Mouse (Mus musculus) embryonic facial prominence, embryonic 10.5 days (tissue): ENCODE data around the gene Ptprz1. TPM values are rescaled to one million over a fixed set of nuclear protein-coding genes. Genes with fewer than 3 reads are reported as not detected.

Source experiments
- DNase-seq: peaks from one replicate; pipeline ENCODE4 v3.0.0-alpha.2; 2017; ENCODE audit warnings: low spot score
- H3K27ac ChIP-seq: fragments of 300-500 bp; sonication (generic); replicated peaks from 2 replicates; pipeline ENCODE4 v1.5.1; 2016; ENCODE audit warnings: mild to moderate bottlenecking
- H3K27me3 ChIP-seq: fragments of 300-500 bp; sonication (generic); replicated peaks from 2 replicates; pipeline ENCODE4 v1.6.1; 2016; ENCODE audit warnings: low read depth, mild to moderate bottlenecking; ENCODE audit not compliant: poor library complexity, severe bottlenecking
- H3K36me3 ChIP-seq: fragments of 300-500 bp; sonication (generic); replicated peaks from 2 replicates; pipeline ENCODE4 v1.6.1; 2016; ENCODE audit warnings: mild to moderate bottlenecking, moderate library complexity
- H3K4me1 ChIP-seq: fragments of 300-500 bp; sonication (generic); 2 replicates; pipeline ENCODE4 v1.6.1; 2016
- H3K4me3 ChIP-seq: fragments of 300-500 bp; sonication (generic); 2 replicates; pipeline ENCODE4 v1.5.1; 2016; ENCODE audit warnings: mild to moderate bottlenecking, moderate library complexity
- H3K9me3 ChIP-seq: fragments of 300-500 bp; sonication (generic); 2 replicates; pipeline ENCODE4 v1.6.1; 2016; ENCODE audit warnings: mild to moderate bottlenecking
- WGBS: fragments of 180-500 bp; shearing (Covaris S2); methylation state at CpG from one replicate; pipeline ENCODE4 v1.1.7; 2016; 5-methylcytosine and 5-hydroxymethylcytosine counted together
- polyA plus RNA-seq: library from polyadenylated mRNA; unstranded; fragments of >200 nt; fragmentation: Nextera tagmentation; extraction: Ambion mirVana; gene quantifications from 2 replicates; pipeline ENCODE4 v1.2.1, GENCODE M21; 2016

Ptprz1 gene
- 9.4 and 9.9 TPM in 2 replicates for polyA plus RNA-seq

DNA sequence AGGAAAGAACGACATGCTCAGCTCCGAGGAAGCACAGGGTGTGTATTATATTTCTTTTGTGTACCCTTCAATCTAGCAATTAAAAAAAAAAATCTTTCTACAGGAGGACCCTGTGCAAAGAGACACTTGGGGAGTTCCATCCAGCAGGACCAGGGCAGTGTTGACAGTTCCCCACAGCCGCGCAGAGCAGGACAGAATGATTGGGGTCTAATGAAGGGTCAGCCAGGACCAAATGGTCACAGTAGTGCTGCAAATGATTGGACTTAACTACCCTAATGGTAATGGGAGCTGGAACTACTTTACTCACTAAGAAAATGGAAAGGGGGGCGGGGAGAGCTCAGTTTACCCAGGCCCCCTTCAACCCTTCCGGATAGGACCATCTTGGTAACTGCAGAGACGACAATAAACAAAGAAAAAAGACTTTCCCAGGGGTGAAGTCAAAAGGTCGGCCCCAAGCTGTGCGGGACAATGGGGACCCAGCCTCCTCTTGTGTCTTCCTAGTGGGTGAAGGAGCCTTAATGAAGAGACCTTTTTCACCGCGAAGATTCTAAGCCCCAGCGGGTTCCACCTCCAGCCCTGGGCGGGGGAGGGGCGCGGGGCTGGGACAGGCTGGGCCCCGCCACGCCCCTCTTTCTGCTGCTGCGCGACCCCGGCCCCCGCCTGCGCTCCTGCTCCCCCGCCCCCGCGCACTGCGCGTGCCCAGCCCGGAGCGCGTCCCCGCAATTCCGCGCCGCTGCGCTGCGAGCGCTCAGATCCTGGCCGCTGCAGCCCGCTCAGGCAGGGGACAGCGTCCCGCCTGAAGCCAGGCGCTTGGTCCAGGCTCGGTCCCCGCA lies at the start of gene Ptprz1:
Gene Ptprz1 (plus strand): TSS at position 722 of the 833 bp plus-strand sequence.
- Histone ChIP-seq H3K9me3 (no peaks in the 10 kb centered on the region), H3K27ac (peak within 1 kb of the TSS; percentile 83)

DNA sequence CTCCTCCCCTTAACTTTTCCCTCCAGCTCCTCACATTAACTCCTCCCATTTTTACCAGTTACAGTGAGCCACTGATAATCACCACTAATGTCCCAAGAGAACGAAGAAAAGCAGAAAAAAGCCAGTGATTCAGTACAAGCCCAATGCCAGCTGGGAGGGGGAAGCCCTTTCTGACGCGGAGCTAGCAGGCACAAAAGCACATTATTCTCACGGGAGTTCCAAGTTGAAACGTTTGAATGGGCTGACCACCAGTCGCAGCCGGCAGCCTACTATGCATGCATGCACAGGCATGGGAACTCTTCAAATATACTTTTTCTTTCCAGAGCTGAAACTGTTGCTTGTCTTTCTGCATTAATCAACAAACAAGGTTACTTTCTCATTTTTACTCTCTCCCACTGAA lies 41.7 kb upstream of the Ptprz1 start:
- H3K27ac ChIP-seq = no peak overlapping the region
- peak; percentile 28 for DNase-seq
- H3K9me3 ChIP-seq = no peaks in the 10 kb centered on the region
- WGBS = 16% methylated on average over 7 of the region's 7 CpGs
- no peaks in the 10 kb centered on the region for H3K36me3 ChIP-seq
- no peak overlapping the region for H3K4me3 ChIP-seq
- H3K27me3 ChIP-seq = no peaks in the 10 kb centered on the region
- H3K4me1 ChIP-seq = peaks cover 10% of the 10 kb centered on the region; the same call in 1 of the 2 replicates

More for the DNA sequence above, at the start of gene Ptprz1:
- Histone ChIP-seq H3K4me1 (peaks cover 18% of the 10 kb centered on the region), H3K27me3 (peaks cover 36% of the 10 kb centered on the region), H3K4me3 (peak within 1 kb of the TSS; percentile 79), H3K36me3 (no peaks in the 10 kb centered on the region)
- 1% methylated on average over 44 of the region's 44 CpGs for WGBS
- DNase-seq = peak; percentile 90

DNA sequence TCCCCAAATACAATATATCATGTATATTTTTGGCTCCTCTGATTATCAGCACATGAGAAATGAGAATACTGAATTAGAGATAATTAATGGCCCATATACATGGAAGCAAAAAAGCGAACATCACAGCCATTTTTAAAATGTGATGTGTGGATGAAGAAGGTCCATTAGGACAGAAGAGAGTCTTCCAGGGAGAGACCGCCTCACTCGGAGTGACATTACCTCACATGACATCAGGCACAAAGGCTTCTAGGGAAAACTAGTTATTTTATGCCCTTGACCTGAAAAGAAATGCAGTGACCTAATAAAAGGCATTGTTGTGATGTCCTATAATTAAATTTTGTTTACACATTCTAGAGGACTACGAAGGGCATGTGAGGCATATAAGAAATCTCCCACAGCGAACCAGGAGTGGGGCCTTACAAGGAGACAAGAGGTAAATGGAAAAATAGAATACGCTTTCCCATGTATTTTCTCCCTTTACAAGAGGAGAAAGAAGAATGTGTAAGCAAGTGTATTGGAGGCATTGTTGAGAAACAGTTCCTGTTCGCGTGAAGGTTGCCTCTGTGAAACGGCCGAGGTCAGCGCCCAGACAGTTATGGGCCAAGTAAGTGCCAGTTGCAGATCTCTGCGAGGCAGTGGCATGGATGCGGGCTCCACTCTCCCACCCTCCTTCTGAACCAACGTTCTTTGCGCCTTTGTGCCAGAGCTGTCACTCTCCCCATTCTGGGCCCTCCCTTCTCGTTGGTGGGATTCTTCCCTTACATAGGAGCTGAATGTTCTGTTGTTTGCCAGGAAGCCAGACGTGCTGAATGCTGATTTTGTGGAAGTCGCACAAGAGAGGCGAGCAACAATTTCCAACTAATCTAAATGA lies 41.0 kb upstream of the Ptprz1 start:
- DNase-seq = peak; percentile 22
- 61% methylated on average over 19 of the region's 19 CpGs for WGBS
- no peaks in the 10 kb centered on the region for H3K27me3 ChIP-seq
- 0 out of 2 replicates have a peak overlapping the region, but pooled peaks have one; percentile 21 for H3K27ac ChIP-seq
- no peaks in the 10 kb centered on the region for H3K9me3 ChIP-seq
- H3K4me3 ChIP-seq = no peak overlapping the region
- H3K4me1 ChIP-seq = peaks cover 10% of the 10 kb centered on the region; the same call in 1 of the 2 replicates
- H3K36me3 ChIP-seq = no peaks in the 10 kb centered on the region

DNA sequence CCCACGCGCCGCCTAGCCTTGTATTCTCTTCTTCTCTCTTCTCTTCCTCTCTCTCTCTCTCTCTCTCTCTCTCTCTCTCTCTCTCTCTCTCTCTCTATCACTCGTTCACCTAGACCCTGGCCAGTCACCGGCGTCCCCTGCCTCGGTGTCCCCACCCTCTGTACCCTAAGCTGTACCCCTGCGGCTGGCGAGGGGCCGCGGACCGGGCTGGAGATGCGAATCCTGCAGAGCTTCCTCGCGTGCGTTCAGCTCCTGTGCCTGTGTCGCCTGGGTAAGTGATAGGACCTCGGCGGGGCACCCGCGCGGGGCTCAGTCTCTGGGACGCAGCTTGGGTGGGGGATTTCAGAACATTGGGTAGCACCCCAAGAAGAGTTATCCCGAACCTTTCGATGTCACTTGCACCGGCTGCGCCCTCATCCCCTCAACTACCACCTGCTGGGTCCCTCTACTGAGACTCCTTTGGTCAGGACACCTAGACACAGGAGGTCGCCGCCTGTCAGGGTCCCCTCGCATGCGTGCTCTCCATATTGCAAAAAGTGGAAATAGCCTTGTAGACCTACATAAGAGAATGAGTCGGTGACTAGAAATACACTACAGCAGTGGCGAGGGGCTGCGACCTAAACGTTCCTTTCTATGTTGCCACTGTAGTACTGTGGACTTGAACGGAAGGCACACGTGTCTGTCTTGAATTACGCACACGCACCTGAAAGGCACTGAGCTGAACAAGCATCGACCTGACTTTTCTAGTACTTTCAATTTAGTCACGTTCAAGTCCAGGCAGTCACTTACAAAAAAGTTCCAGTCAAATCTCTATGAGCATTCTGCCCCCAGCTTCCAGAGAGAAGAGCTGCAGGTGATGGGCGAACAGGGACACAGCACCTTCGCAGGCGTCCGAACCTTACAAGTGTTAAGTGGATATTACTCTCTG lies 576 bp downstream of the Ptprz1 start:
- 2% methylated on average over 45 of the region's 45 CpGs for WGBS
- Histone ChIP-seq H3K36me3 (no peaks in the 10 kb centered on the region), H3K4me1 (peaks cover 18% of the 10 kb centered on the region), H3K27ac (peak overlapping the region; percentile 83), H3K27me3 (peaks cover 36% of the 10 kb centered on the region), H3K9me3 (no peaks in the 10 kb centered on the region), H3K4me3 (peak overlapping the region; percentile 79)
- no peak for DNase-seq

DNA sequence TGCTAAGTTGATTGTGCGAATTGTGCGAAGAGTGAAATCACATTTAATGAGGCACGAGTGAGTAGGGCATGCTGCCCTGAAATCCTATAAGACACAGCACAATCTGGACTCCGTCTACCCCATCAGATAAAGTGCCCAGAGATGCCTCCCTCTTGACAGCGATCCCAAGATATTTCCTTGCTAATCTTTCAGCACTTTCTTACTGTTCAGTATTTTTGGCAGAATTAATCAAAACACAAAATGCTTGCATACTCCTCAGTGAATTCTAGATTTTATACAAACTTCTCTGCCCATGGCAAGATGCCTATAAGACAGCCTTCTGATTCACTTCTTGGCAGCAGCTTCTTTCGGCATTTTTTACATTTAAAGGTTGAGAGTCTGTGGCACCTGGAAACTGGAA lies 12.7 kb downstream of the Ptprz1 start:
- H3K4me3 ChIP-seq = no peak overlapping the region
- no peaks in the 10 kb centered on the region for H3K36me3 ChIP-seq
- 91% methylated on average over 6 of the region's 6 CpGs for WGBS
- H3K4me1 ChIP-seq = no peaks in the 10 kb centered on the region
- H3K27ac ChIP-seq = no peak overlapping the region
- H3K27me3 ChIP-seq = no peaks in the 10 kb centered on the region
- no peaks in the 10 kb centered on the region for H3K9me3 ChIP-seq
- DNase-seq = no peak

DNA sequence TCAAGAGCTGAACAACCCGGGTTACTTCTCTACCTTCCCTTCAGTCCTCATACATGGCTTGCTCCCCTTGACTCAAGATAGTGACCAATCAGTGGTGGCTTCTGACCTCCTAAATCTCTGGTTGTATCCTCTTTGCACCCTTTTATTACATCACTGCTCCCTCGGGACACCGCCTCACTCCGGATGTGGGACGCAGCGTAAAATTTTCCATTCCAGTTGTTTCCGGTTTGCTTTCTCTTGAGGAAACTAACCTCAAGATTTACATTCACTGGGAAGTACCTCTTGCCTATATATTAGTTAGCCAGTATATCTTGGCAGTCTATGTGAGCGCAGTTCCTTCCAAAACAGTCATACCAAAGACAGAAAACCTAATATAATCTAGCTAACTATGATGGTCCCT lies 14.0 kb downstream of the Ptprz1 start:
- Histone ChIP-seq H3K27ac (no peak overlapping the region), H3K27me3 (no peaks in the 10 kb centered on the region), H3K36me3 (no peaks in the 10 kb centered on the region), H3K4me1 (no peaks in the 10 kb centered on the region), H3K4me3 (no peak overlapping the region), H3K9me3 (no peaks in the 10 kb centered on the region)
- DNase-seq = no peak
- 95% methylated on average over 8 of the region's 8 CpGs for WGBS

DNA sequence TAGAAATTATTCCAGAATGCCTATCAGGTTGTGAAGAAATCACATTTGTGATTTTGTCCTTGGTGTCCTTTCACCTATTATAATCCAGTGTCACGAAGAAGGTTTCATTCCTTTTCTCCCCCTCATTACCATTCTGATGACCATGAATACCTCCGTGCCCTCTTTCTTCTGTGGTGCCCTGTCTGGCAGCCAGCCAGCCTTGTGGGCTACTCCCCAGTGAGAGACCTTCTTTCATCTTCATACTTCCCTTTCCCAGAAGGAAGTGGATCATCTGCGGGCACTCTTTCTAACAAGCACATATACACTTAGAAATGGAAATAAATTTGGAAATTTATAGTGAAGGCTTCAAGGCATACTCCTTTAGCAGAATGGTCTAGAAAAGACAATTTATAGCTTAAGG lies 26.7 kb downstream of the Ptprz1 start:
- Histone ChIP-seq H3K4me1 (no peaks in the 10 kb centered on the region), H3K27ac (no peak overlapping the region), H3K36me3 (no peaks in the 10 kb centered on the region), H3K4me3 (no peak overlapping the region), H3K9me3 (no peaks in the 10 kb centered on the region), H3K27me3 (no peaks in the 10 kb centered on the region)
- DNase-seq = no peak
- WGBS = 74% methylated on average over 3 of the region's 3 CpGs

DNA sequence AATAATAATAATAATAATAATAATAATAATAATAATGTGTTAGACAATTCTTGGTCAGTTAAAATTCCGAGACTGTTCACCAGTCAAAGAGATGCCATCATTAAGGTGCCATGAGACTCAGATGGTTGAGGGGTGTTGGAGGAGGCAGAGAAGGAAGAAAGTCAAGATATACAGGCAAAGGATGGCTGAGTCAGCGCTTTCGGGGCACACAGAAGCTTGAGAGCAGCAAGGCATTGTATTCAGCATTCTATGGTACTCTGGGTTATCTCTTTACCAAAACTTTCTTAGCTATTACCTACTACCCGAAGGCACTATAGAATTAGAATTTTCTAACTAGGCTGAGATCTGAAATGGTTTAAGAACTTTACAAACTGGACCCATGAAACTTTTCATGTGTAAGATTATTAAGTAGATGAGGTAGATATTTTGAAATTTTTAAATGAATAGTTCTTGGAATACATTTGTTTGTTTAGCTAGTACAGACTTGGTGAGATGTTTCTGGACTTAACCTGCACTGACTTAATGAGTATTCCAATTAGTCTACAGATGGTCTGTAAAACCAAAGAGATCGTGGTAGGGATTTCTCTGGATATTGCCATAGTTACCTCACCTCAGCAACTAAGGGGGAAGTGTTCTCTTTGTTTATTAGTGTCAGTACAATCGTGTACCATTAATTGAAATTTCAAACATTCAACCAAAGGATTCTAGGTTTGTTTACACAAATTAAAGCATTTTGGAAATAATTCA lies 33.4 kb downstream of the Ptprz1 start:
- no peaks in the 10 kb centered on the region for H3K27me3 ChIP-seq
- no peak overlapping the region for H3K27ac ChIP-seq
- no peak for DNase-seq
- WGBS = 84% methylated on average over 6 of the region's 6 CpGs
- no peaks in the 10 kb centered on the region for H3K9me3 ChIP-seq
- H3K36me3 ChIP-seq = no peaks in the 10 kb centered on the region
- no peaks in the 10 kb centered on the region for H3K4me1 ChIP-seq
- H3K4me3 ChIP-seq = no peak overlapping the region

DNA sequence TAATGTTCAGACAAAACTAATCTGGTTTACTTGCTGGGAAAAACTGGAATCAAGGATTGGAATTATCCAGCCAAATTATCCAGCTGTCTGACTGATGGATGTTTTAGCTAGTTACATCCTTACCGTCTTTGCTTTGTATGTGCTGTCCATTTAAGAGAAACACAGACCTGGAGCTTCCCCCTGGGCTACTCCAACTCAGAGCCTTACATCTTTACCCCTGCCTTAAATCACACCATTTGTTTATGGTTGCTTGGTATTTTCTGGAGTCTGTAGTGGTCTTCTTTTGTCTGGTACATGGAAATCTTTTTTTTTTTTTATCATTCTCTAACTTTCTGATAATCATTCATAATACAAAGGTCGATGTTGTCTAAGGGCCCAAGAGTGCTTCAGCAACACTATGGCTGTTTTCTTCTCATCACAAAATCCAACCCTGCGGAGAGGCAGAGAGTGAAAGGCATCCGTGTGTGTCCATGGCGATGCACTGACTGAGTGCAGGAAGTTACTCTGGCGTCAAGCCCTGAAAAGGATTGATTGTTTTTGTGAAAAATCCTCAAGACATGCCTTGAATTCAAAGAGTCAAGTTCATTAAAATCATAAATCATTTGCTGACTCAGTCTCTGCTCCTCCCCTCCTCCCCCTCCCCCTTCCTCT lies 34.1 kb downstream of the Ptprz1 start:
- no peaks in the 10 kb centered on the region for H3K4me1 ChIP-seq

DNA sequence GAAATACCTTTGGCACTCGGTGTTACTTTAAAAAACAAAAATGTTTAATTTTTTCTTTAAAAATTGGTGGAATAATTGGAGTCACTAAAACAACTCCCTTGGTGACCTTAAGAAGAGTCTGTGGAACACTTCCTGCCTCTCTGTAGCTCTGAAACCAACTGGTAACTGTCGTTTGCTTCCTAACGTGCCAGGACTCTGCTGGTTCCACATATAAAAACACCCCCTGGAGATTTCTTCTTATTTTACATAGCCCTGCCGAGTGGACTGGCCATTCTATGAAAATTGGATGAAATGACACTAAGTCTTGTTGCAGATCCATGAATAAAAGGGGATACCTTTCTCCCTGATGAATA lies 34.6 kb downstream of the Ptprz1 start:
- H3K4me3 ChIP-seq = no peak overlapping the region
- no peaks in the 10 kb centered on the region for H3K27me3 ChIP-seq
- 59% methylated on average over 4 of the region's 4 CpGs for WGBS
- no peak for DNase-seq
- H3K36me3 ChIP-seq = no peaks in the 10 kb centered on the region
- no peak overlapping the region for H3K27ac ChIP-seq
- no peaks in the 10 kb centered on the region for H3K9me3 ChIP-seq
- H3K4me1 ChIP-seq = no peaks in the 10 kb centered on the region

More for the DNA sequence above, 34.1 kb downstream of the Ptprz1 start:
- Histone ChIP-seq H3K36me3 (no peaks in the 10 kb centered on the region), H3K9me3 (no peaks in the 10 kb centered on the region), H3K27ac (no peak overlapping the region), H3K27me3 (no peaks in the 10 kb centered on the region), H3K4me3 (no peak overlapping the region)
- 58% methylated on average over 6 of the region's 6 CpGs for WGBS
- DNase-seq = no peak

DNA sequence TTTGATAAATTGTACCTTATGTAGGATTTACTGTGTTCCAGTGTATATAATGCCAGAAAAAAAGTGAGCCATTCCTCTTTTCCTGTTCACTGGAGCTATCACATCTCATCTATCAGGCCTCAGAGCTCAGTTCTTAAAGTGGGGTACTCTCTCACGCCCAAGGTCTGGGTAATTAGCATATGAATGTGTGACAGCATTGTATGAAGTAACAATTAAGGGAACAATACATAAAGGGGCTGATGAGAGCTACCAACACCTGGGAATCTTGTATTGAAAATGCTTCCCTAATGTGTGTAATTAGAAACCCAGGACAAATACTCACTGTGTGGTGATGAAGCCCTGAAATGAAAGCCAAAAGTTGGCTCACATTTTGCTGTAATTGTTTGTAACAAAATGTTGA lies 47.6 kb downstream of the Ptprz1 start:
- Histone ChIP-seq H3K27me3 (no peaks in the 10 kb centered on the region), H3K36me3 (no peaks in the 10 kb centered on the region), H3K4me1 (0 out of 2 replicates have a peak, but pooled peaks cover 4% of the 10 kb centered on the region), H3K9me3 (no peaks in the 10 kb centered on the region), H3K4me3 (no peak overlapping the region), H3K27ac (no peak overlapping the region)
- WGBS = 12% methylated on average over 1 of the region's 1 CpGs
- DNase-seq = no peak
